Mouse (Mus musculus) stomach, postnatal 0 days (tissue): ENCODE results near the gene Cnnm4. TPM values are rescaled to one million over a fixed set of nuclear protein-coding genes. Genes with fewer than 3 reads are reported as not detected.
A peak's percentile ranks its signal among the peaks of the same experiment; 100 is the strongest.

Experiments
- ATAC-seq: fragments of 200-750 bp; cut with Nextera tagmentation; 2 replicates; pipeline ENCODE4 v1.8.0; 2017; ENCODE audit not compliant: low FRiP score, low TSS enrichment
- DNase-seq: peaks from one replicate; pipeline ENCODE4 v3.0.0-alpha.2; 2016; ENCODE audit warnings: low spot score
- H3K27ac ChIP-seq: fragments of 300-500 bp; sonication (generic); replicated peaks from 2 replicates; pipeline ENCODE4 v1.5.1; 2014; ENCODE audit warnings: mild to moderate bottlenecking, control low read depth
- H3K27me3 ChIP-seq: fragments of 300-500 bp; sonication (generic); 2 replicates; pipeline ENCODE4 v1.6.1; 2014; ENCODE audit warnings: low read length; ENCODE audit not compliant: control insufficient read depth, insufficient read depth
- H3K36me3 ChIP-seq: fragments of 300-500 bp; sonication (generic); 2 replicates; pipeline ENCODE4 v1.6.1; 2014; ENCODE audit warnings: low read length, mixed read lengths; ENCODE audit not compliant: control insufficient read depth, insufficient read depth
- H3K4me1 ChIP-seq: fragments of 300-500 bp; sonication (generic); replicated peaks from 2 replicates; pipeline ENCODE4 v1.6.1; 2014; ENCODE audit warnings: antibody characterized with exemption; ENCODE audit not compliant: control insufficient read depth, insufficient read depth
- H3K4me2 ChIP-seq: fragments of 300-500 bp; sonication (generic); replicated peaks from 2 replicates; pipeline ENCODE4 v1.6.1; 2014; ENCODE audit warnings: low read depth, mild to moderate bottlenecking, control low read depth, moderate library complexity
- H3K4me3 ChIP-seq: fragments of 300-500 bp; sonication (generic); 2 replicates; pipeline ENCODE4 v1.5.1; 2014; ENCODE audit warnings: low read depth, low read length, control low read depth
- H3K9ac ChIP-seq: fragments of 300-500 bp; sonication (generic); 2 replicates; pipeline ENCODE4 v1.6.1; 2014; ENCODE audit warnings: mild to moderate bottlenecking, low read length, control low read depth, mixed read lengths
- H3K9me3 ChIP-seq: fragments of 300-500 bp; sonication (generic); 2 replicates; pipeline ENCODE4 v1.6.1; 2016; ENCODE audit warnings: low read length; ENCODE audit not compliant: control insufficient read depth
- CTCF ChIP-seq: IDR thresholded peaks from 2 replicates; pipeline ENCODE4 v1.5.1; 2016; ENCODE audit warnings: antibody characterized with exemption, low read depth, mild to moderate bottlenecking, moderate library complexity
- EP300 ChIP-seq: optimal IDR thresholded peaks from 2 replicates; pipeline ENCODE3; 2016; ENCODE audit warnings: antibody characterized with exemption
- WGBS: fragments of 180-500 bp; shearing (Covaris S2); extraction: QIAGEN DNeasy Blood & Tissue Kit; methylation state at CpG from one replicate; pipeline ENCODE4 v1.1.7; 2014; 5-methylcytosine and 5-hydroxymethylcytosine counted together
- polyA plus RNA-seq: library from polyadenylated mRNA; unstranded; fragments of >200 nt; fragmentation: Nextera tagmentation; extraction: Ambion mirVana; gene quantifications from 2 replicates; pipeline ENCODE4 v1.2.1, GENCODE M21; 2015

The Cnnm4 gene
- polyA plus RNA-seq, 1 experiment from 2014 or later: 18.2 TPM

- Histone ChIP-seq H3K36me3 (peaks cover 13% of the 10 kb centered on the region), H3K27ac (no peak overlapping the region), H3K4me2 (no peak overlapping the region), H3K4me3 (no peak overlapping the region), H3K27me3 (no peaks in the 10 kb centered on the region), H3K4me1 (no peaks in the 10 kb centered on the region), H3K9me3 (no peaks in the 10 kb centered on the region), H3K9ac (no peak overlapping the region)
- ATAC-seq (no peak), DNase-seq (no peak)
- 84% methylated on average over 3 of the region's 3 CpGs for WGBS
- TF ChIP-seq EP300 (no peak), CTCF (no peak)
Observed at GRCm38 (mm10) chr1:36437223-36437622, 34.2 kb upstream of the Cnnm4 start.

DNA sequence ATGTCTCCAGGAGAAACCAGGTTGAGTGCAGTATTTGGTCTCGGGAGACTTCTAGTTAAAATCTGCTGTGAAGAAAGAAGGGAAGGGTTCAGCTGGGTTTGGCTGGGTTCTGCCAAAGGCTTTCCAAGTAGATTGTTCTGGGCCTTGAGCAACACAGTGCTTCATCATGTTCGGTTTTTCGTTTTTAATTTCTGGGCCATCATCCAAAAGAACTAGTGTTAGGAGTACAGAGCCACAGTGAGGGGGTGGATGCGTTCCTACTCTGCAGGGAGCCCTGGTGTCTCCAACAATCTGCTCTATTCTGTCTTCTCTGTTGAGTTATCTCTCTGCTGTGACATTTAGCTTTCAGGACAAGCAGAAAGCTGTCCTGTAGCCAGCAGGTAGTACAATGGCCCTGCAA, 30.3 kb upstream of the Cnnm4 start:
- H3K4me2 ChIP-seq: no peak overlapping the region
- ATAC-seq (no peak), DNase-seq (no peak)
- no peak overlapping the region for H3K27ac ChIP-seq
- H3K4me3 ChIP-seq: no peak overlapping the region
- peaks cover 8% of the 10 kb centered on the region for H3K36me3 ChIP-seq
- H3K9me3 ChIP-seq: no peaks in the 10 kb centered on the region
- 57% methylated on average over 4 of the region's 4 CpGs for WGBS
- TF ChIP-seq CTCF: no peak
- no peak for TF ChIP-seq EP300
- no peak overlapping the region for H3K9ac ChIP-seq
- H3K4me1 ChIP-seq: no peaks in the 10 kb centered on the region
- no peaks in the 10 kb centered on the region for H3K27me3 ChIP-seq

GRCm38 (mm10) chr1:36444471-36445464, 26.7 kb upstream of the Cnnm4 start, which contains the start of gene Lman2l:
Gene Lman2l (minus strand): TSS chr1:36445271.
- Histone ChIP-seq H3K4me2 (peak within 1 kb of the TSS; percentile 96), H3K36me3 (no peaks in the 10 kb centered on the region), H3K9ac (peak within 1 kb of the TSS; percentile 80), H3K27me3 (no peaks in the 10 kb centered on the region), H3K27ac (peak within 1 kb of the TSS; percentile 73), H3K4me1 (no peaks in the 10 kb centered on the region), H3K4me3 (peak within 1 kb of the TSS; percentile 79), H3K9me3 (no peaks in the 10 kb centered on the region)
- TF ChIP-seq EP300 (no peak), CTCF (peak; percentile 24; the same call in 1 of the 2 replicates)
- peak; percentile 99 for ATAC-seq
- peak; percentile 97 for DNase-seq
- WGBS: under 1% methylated on average over 57 of the region's 57 CpGs

GRCm38 (mm10) chr1:36445508-36445907, 25.9 kb upstream of the Cnnm4 start:
- Histone ChIP-seq H3K27me3 (no peaks in the 10 kb centered on the region), H3K9me3 (no peaks in the 10 kb centered on the region), H3K27ac (no peak overlapping the region), H3K4me2 (peak overlapping the region; percentile 96; the same call in 1 of the 2 replicates), H3K36me3 (no peaks in the 10 kb centered on the region), H3K4me3 (no peak overlapping the region), H3K9ac (no peak overlapping the region), H3K4me1 (no peaks in the 10 kb centered on the region)
- DNase-seq (no peak), ATAC-seq (no peak)
- TF ChIP-seq CTCF (no peak), EP300 (no peak)
- 34% methylated on average over 8 of the region's 8 CpGs for WGBS

DNA sequence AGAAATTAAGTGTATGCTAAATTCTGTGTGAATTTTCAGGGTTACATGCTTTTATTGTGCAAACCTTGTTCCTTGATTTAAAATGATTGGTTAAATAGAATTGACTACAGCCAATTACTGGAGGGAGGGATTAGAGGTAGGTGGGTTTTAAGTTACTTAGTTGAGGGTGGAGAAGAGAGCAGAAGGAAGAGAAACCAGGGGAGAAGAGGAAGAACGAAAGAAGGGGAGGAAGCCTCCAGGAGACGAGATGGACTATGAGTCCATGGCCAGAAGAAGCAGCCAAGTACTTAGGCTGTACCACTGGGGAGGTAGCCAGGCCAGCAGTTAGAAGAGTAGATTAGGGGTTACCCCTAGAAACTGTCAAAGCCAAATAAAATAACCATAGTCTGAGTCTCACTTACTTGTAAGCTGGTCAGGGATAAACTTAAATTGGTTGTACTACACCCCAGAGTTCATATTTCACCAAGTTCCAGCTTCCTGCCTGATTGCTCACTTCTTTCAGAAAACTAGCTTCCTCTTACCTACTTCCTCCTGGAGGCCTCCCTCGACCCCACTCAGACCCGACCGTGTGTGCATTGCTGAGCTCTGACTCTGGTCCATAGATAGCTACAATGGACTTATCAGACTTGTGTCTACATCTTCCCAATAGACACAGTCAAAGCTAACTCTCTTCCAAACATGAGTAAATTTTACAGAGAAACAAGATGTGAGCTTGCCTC, 25.2 kb upstream of the Cnnm4 start:
- no peaks in the 10 kb centered on the region for H3K36me3 ChIP-seq
- H3K4me3 ChIP-seq: no peak overlapping the region
- H3K4me2 ChIP-seq: no peak overlapping the region
- no peak overlapping the region for H3K9ac ChIP-seq
- no peaks in the 10 kb centered on the region for H3K4me1 ChIP-seq
- no peak for ATAC-seq
- H3K27me3 ChIP-seq: no peaks in the 10 kb centered on the region
- TF ChIP-seq EP300: no peak
- TF ChIP-seq CTCF: no peak
- H3K9me3 ChIP-seq: no peaks in the 10 kb centered on the region
- no peak for DNase-seq
- no peak overlapping the region for H3K27ac ChIP-seq
- 80% methylated on average over 5 of the region's 5 CpGs for WGBS

DNA sequence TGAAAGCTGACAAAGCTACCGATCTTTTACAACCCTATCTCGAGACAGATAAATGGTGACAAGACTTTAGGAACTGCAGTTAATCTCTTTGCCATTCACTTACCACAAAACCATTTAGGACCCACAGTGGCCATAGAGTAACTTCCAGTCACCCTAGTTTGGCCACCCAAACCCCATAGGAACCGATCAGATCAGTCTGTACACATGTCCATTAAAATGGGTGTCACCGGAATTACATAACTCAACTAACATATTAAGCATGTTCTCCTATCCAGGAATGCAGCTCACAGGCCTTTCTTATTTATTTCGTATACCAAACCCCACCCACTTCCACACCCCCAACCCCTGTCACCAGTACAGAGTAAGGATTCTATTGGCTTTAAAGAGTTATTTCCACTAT, 24.6 kb upstream of the Cnnm4 start:
- no peak overlapping the region for H3K27ac ChIP-seq
- no peak for TF ChIP-seq EP300
- TF ChIP-seq CTCF: no peak
- no peak overlapping the region for H3K9ac ChIP-seq
- H3K27me3 ChIP-seq: no peaks in the 10 kb centered on the region
- ATAC-seq (no peak), DNase-seq (no peak)
- H3K4me2 ChIP-seq: no peak overlapping the region
- no peaks in the 10 kb centered on the region for H3K36me3 ChIP-seq
- H3K4me3 ChIP-seq: no peak overlapping the region
- H3K9me3 ChIP-seq: no peaks in the 10 kb centered on the region
- no peaks in the 10 kb centered on the region for H3K4me1 ChIP-seq
- WGBS: 82% methylated on average over 5 of the region's 5 CpGs
